Mouse (Mus musculus) bone marrow macrophage, adult 2 months (primary cell): ENCODE results near the gene Wfdc8.

ENCODE experiments used
- CTCF ChIP-seq: IDR thresholded peaks from 2 replicates; pipeline ENCODE4 v1.5.1; 2012; ENCODE audit warnings: low read depth, mild to moderate bottlenecking, low read length, moderate library complexity
- POLR2A ChIP-seq: IDR thresholded peaks from 2 replicates; pipeline ENCODE4 v1.6.1; 2012; ENCODE audit warnings: mild to moderate bottlenecking, low read depth, low read length, borderline replicate concordance

DNA sequence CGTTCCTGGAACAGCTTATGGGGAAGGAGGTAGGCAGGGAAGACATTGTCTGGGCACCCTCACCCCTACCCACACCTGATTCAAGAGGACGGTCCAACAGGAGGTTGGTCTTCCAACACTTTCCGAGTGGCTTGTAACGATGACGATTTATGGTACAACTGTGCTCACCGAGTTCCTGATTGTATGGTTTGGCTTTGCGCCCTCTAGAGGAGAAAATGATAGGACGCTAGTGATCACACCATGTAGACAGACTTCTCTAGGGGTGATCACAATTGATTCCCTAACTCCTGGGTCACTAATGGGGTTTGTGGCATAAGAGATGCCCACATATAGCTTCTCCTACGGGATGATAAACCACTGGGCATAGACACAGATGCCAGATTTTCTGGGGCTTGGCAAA is 21.8 kb upstream of the Wfdc8 start:
- TF ChIP-seq CTCF (no peak), POLR2A (no peak)
